Mouse (Mus musculus) forebrain, embryonic 16.5 days (tissue): ENCODE results near the gene Ap1m2. TPM values are rescaled to one million over a fixed set of nuclear protein-coding genes. Genes with fewer than 3 reads are reported as not detected.

Experiments used
- ATAC-seq: fragments of 200-750 bp; cut with Nextera tagmentation; 2 replicates; pipeline ENCODE4 v1.8.0; 2017; ENCODE audit warnings: mild to moderate bottlenecking, moderate library complexity
- H3K27ac ChIP-seq: fragments of 300-500 bp; sonication (generic); 2 replicates; pipeline ENCODE4 v1.5.1; 2014; ENCODE audit warnings: low read length, control low read depth
- H3K27me3 ChIP-seq: fragments of 300-500 bp; sonication (generic); replicated peaks from 2 replicates; pipeline ENCODE4 v1.6.1; 2014; ENCODE audit warnings: low read length; ENCODE audit not compliant: control insufficient read depth, insufficient read depth
- H3K36me3 ChIP-seq: fragments of 300-500 bp; sonication (generic); 2 replicates; pipeline ENCODE4 v1.6.1; 2014; ENCODE audit not compliant: control insufficient read depth, insufficient read depth
- H3K4me1 ChIP-seq: fragments of 300-500 bp; sonication (generic); replicated peaks from 2 replicates; pipeline ENCODE4 v1.6.1; 2014; ENCODE audit warnings: low read length; ENCODE audit not compliant: control insufficient read depth, insufficient read depth
- H3K4me2 ChIP-seq: fragments of 300-500 bp; sonication (generic); 2 replicates; pipeline ENCODE4 v1.6.1; 2014; ENCODE audit warnings: mild to moderate bottlenecking, low read length, control low read depth
- H3K4me3 ChIP-seq: fragments of 300-500 bp; sonication (generic); replicated peaks from 2 replicates; pipeline ENCODE4 v1.5.1; 2014; ENCODE audit warnings: mild to moderate bottlenecking, low read length, control low read depth
- H3K9ac ChIP-seq: fragments of 300-500 bp; sonication (generic); replicated peaks from 2 replicates; pipeline ENCODE4 v1.6.1; 2014; ENCODE audit warnings: low read depth, low read length, control low read depth
- H3K9me3 ChIP-seq: fragments of 300-500 bp; sonication (generic); 2 replicates; pipeline ENCODE4 v1.6.1; 2016; ENCODE audit warnings: low read length; ENCODE audit not compliant: control insufficient read depth
- WGBS: fragments of 180-500 bp; shearing (Covaris S2); extraction: QIAGEN DNeasy Blood & Tissue Kit; methylation state at CpG from one replicate; pipeline ENCODE4 v1.1.7; 2014; 5-methylcytosine and 5-hydroxymethylcytosine counted together
- polyA plus RNA-seq: library from polyadenylated mRNA; unstranded; fragments of >200 nt; fragmentation: Nextera tagmentation; extraction: Ambion mirVana; gene quantifications from 2 replicates; pipeline ENCODE4 v1.2.1, GENCODE M21; 2015

Ap1m2 gene
- polyA plus RNA-seq, 1 experiment from 2014 or later = 2.9 TPM

DNA sequence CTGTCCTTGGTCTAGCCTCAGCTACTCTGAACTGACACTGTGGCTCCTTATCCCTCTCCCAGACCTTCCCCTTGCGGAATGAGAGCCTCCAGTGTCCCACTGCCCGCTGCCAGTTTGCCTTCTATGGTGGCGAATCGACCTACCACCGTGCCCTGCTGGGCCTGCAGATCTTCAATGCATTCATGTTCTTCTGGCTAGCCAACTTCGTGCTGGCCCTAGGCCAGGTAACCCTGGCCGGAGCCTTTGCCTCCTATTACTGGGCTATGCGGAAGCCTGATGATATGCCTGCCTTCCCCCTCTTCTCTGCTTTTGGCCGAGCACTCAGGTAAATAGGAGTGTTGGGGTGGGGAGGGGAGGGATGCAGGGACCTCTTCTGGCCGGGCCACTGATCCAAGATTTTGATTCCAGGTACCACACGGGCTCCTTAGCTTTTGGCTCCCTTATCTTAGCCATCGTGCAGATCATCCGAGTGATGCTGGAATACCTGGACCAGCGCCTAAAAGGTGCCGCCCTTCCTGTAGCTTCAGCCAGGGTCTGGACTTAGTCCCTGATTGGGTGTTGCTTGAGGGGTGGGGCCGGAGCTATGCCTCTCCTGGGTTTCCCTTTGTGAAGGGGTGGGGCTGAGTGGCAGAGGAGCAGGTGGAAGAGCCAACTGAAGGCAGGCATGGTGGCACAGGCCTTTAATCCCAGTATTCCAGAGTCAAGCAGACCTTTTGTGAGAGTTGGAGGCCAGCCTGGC, 34.7 kb upstream of the Ap1m2 start:
- H3K36me3 ChIP-seq = peaks cover 16% of the 10 kb centered on the region
- no peaks in the 10 kb centered on the region for H3K27me3 ChIP-seq
- H3K4me1 ChIP-seq = no peaks in the 10 kb centered on the region
- H3K4me2 ChIP-seq = no peak overlapping the region
- H3K9ac ChIP-seq = no peak overlapping the region
- 74% methylated on average over 16 of the region's 16 CpGs for WGBS
- H3K9me3 ChIP-seq = no peaks in the 10 kb centered on the region
- no peak for ATAC-seq
- no peak overlapping the region for H3K4me3 ChIP-seq
- no peak overlapping the region for H3K27ac ChIP-seq

DNA sequence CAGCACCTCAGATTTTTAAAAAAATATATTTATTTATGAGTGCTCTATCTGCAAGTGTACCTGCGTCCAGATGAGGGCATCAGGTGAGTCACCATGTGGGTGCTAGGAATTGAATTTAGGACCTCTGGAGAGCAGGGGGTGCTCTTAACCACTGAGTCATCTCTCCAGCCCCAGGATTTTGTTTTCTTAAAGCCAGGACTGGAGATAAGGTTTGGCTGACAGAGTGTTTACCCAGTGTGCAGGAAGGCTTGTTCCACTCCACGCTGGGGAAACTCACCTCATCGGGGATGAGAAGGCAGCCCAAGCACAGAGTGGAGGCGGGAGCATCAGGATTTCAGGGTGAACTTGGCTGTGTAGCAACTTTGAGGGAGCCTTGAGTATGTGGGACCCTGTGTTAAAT, 28.3 kb upstream of the Ap1m2 start:
- Histone ChIP-seq H3K4me2 (no peak overlapping the region), H3K27ac (no peak overlapping the region), H3K9me3 (no peaks in the 10 kb centered on the region), H3K36me3 (peaks cover 7% of the 10 kb centered on the region; the same call in 1 of the 2 replicates), H3K27me3 (no peaks in the 10 kb centered on the region), H3K9ac (no peak overlapping the region), H3K4me3 (no peak overlapping the region), H3K4me1 (no peaks in the 10 kb centered on the region)
- ATAC-seq = no peak
- whole genome bisulfite sequencing = 91% methylated on average over 4 of the region's 4 CpGs

GRCm38 (mm10) chr9:21337652-21338051, 25.5 kb upstream of the Ap1m2 start:
- no peaks in the 10 kb centered on the region for H3K27me3 ChIP-seq
- H3K9me3 ChIP-seq = no peaks in the 10 kb centered on the region
- H3K4me1 ChIP-seq = no peaks in the 10 kb centered on the region; the same call in 1 of the 2 replicates
- no peak overlapping the region for H3K4me2 ChIP-seq
- H3K4me3 ChIP-seq = no peak overlapping the region
- no peak overlapping the region for H3K27ac ChIP-seq
- H3K36me3 ChIP-seq = peaks cover 3% of the 10 kb centered on the region; the same call in 1 of the 2 replicates
- ATAC-seq = no peak
- WGBS = 25% methylated on average over 20 of the region's 20 CpGs
- H3K9ac ChIP-seq = no peak overlapping the region

- Histone ChIP-seq H3K36me3 (no peaks in the 10 kb centered on the region), H3K27ac (no peak overlapping the region), H3K9me3 (no peaks in the 10 kb centered on the region), H3K9ac (no peak overlapping the region), H3K4me1 (no peaks in the 10 kb centered on the region; the same call in 1 of the 2 replicates), H3K4me2 (no peak overlapping the region), H3K27me3 (no peaks in the 10 kb centered on the region), H3K4me3 (no peak overlapping the region)
- WGBS = 71% methylated on average over 8 of the region's 8 CpGs
- no peak for ATAC-seq
Measured at GRCm38 (mm10) chr9:21336491-21336890, 24.4 kb upstream of the Ap1m2 start.

GRCm38 (mm10) chr9:21335391-21335790, 23.3 kb upstream of the Ap1m2 start:
- Histone ChIP-seq H3K9ac (no peak overlapping the region), H3K27me3 (no peaks in the 10 kb centered on the region), H3K27ac (no peak overlapping the region), H3K36me3 (no peaks in the 10 kb centered on the region), H3K4me1 (no peaks in the 10 kb centered on the region; the same call in 1 of the 2 replicates), H3K4me3 (no peak overlapping the region), H3K9me3 (no peaks in the 10 kb centered on the region), H3K4me2 (no peak overlapping the region)
- WGBS = 93% methylated on average over 4 of the region's 4 CpGs
- no peak for ATAC-seq

DNA sequence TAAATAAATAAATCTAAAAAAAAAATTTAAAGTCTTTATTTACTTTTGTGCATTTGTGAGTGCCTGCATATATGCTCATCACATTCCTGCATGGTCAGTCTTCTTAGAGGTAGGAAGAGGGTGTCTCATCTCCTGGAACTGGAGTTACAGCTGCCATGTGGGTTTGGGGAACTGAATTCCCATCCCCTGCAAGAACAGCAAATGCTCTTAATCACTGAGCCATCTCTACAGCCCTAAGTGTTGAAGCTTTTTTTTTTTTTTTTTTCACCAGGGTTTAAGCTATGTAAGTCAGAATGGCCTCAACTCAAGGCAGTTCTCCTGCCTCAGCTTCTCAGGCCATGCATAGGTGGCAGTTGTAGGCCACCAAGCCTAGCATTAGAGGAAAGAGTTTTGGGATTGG, 22.6 kb upstream of the Ap1m2 start:
- Histone ChIP-seq H3K9ac (no peak overlapping the region), H3K27me3 (no peaks in the 10 kb centered on the region), H3K4me1 (no peaks in the 10 kb centered on the region; the same call in 1 of the 2 replicates), H3K36me3 (no peaks in the 10 kb centered on the region), H3K27ac (no peak overlapping the region), H3K9me3 (no peaks in the 10 kb centered on the region), H3K4me3 (no peak overlapping the region), H3K4me2 (no peak overlapping the region)
- no peak for ATAC-seq

- no peaks in the 10 kb centered on the region for H3K27me3 ChIP-seq
- H3K36me3 ChIP-seq = no peaks in the 10 kb centered on the region
- no peak overlapping the region for H3K4me2 ChIP-seq
- H3K4me3 ChIP-seq = no peak overlapping the region
- ATAC-seq = no peak
- no peaks in the 10 kb centered on the region for H3K9me3 ChIP-seq
- H3K27ac ChIP-seq = no peak overlapping the region
- 95% methylated on average over 1 of the region's 1 CpGs for WGBS
- H3K4me1 ChIP-seq = no peaks in the 10 kb centered on the region; the same call in 1 of the 2 replicates
- H3K9ac ChIP-seq = no peak overlapping the region
Measured at GRCm38 (mm10) chr9:21333523-21333922, 21.4 kb upstream of the Ap1m2 start.

DNA sequence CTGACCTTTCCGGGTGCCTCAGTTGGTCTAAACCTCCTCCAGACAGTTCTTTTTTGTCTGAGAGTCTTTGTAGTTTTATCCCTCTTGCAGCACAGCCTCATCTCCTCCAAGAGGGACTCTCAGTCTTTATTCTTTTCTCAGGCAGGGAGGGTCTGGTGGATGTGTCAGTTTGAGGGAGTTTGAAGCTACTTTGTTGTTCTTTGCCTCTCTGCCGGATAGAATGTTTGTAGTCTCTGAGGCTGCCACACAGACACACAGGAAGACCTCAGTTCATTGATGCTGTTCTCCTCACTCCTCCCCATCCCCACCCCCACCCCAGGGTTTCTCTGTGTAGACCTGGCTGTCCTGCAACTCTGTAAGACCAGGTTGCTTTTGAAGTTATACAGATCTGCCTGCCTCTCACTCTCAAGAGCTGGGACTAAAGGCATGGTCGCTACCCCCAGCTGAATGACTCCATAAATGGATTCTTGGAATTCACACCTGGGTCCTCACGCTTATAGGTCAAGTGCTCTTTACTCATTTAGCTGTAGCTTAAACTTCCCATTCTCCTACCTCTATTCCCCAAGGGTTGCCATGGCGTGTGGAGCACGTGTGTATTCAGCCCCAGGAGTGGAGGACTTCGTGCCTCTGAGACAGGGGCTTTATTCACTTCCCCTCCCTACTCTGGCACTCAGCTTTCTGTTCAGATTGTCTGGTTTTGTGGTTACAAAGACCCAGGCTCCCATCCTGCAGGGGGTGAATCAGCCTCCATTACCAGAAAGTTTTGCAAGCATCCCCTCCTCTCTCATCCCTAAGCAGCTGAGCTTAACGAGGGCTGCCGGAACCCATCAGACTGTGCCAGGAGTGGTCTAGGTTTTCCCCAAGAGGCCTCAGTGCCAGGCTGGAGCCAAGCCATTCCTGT, 20.3 kb upstream of the Ap1m2 start:
- no peaks in the 10 kb centered on the region for H3K9me3 ChIP-seq
- H3K27me3 ChIP-seq = no peaks in the 10 kb centered on the region
- H3K36me3 ChIP-seq = no peaks in the 10 kb centered on the region
- 26% methylated on average over 9 of the region's 9 CpGs for WGBS
- no peak overlapping the region for H3K27ac ChIP-seq
- H3K9ac ChIP-seq = no peak overlapping the region
- no peak overlapping the region for H3K4me3 ChIP-seq
- no peak for ATAC-seq
- H3K4me2 ChIP-seq = no peak overlapping the region
- H3K4me1 ChIP-seq = no peaks in the 10 kb centered on the region; the same call in 1 of the 2 replicates

GRCm38 (mm10) chr9:21331365-21332140, 19.4 kb upstream of the Ap1m2 start:
- Histone ChIP-seq H3K36me3 (no peaks in the 10 kb centered on the region), H3K27me3 (no peaks in the 10 kb centered on the region), H3K27ac (no peak overlapping the region), H3K4me1 (no peaks in the 10 kb centered on the region; the same call in 1 of the 2 replicates), H3K4me3 (no peak overlapping the region), H3K4me2 (no peak overlapping the region), H3K9me3 (no peaks in the 10 kb centered on the region), H3K9ac (no peak overlapping the region)
- 85% methylated on average over 12 of the region's 12 CpGs for WGBS
- no peak for ATAC-seq
